Mouse (Mus musculus): Measurements from ENCODE around the gene Far2. TPM values are rescaled to one million over a fixed set of nuclear protein-coding genes. Genes with fewer than 3 reads are reported as not detected.

The Far2 gene
- polyA plus RNA-seq, 1 experiment from 2014 or later = 0.96 TPM

GRCm38 (mm10) chr6:148083864-148084263 is 36.8 kb downstream of the Far2 start:
- 77% methylated on average over 2 of the region's 2 CpGs for WGBS
- no peak overlapping the region for H3K9ac ChIP-seq

GRCm38 (mm10) chr6:148084403-148084802 is 37.3 kb downstream of the Far2 start:
- Histone ChIP-seq H3K4me1 (replicated peaks) (no peaks in the 10 kb centered on the region), H3K36me3 (no peaks in the 10 kb centered on the region), H3K27me3 (no peaks in the 10 kb centered on the region), H3K27ac (no peak overlapping the region), H3K9ac (no peak overlapping the region), H3K4me2 (no peak overlapping the region), H3K4me3 (no peak overlapping the region), H3K9me3 (replicated peaks) (no peaks in the 10 kb centered on the region)
- WGBS = 61% methylated on average over 2 of the region's 2 CpGs
- no peak for ATAC-seq (replicated peaks; ENCODE audit: insufficient number of reproducible peaks, insufficient read depth, low FRiP score, low read depth)

More at GRCm38 (mm10) chr6:148083864-148084263, 36.8 kb downstream of the Far2 start:
- Histone ChIP-seq H3K4me3 (no peak overlapping the region), H3K4me2 (no peak overlapping the region), H3K36me3 (no peaks in the 10 kb centered on the region), H3K4me1 (replicated peaks) (no peaks in the 10 kb centered on the region), H3K9me3 (replicated peaks) (no peaks in the 10 kb centered on the region), H3K27me3 (no peaks in the 10 kb centered on the region), H3K27ac (no peak overlapping the region)
- no peak for ATAC-seq (replicated peaks; ENCODE audit: insufficient number of reproducible peaks, insufficient read depth, low FRiP score, low read depth)

GRCm38 (mm10) chr6:148097039-148097438 is 50.0 kb downstream of the Far2 start:
- H3K4me2 ChIP-seq = no peak overlapping the region

DNA sequence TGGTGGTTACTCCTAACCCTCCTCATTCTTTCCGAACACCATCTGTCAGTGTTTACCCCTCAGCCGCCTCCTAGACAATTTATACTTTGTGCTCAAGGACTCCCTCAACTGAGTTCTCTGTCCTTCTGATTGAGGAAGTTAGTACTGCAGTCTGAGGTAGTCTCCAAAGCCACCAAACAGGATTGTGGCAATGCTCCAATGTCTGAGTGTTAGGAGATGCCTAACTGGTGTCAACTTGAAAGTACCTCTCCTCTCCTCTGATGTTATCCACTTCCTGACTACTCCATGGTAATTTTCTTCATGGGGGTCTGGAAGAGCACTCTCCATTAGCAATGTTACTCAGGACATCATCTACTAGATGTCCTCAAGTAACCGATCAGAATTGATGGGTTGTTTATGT is 54.9 kb downstream of the Far2 start:
- H3K27ac ChIP-seq = no peak overlapping the region
- no peaks in the 10 kb centered on the region for H3K27me3 ChIP-seq
- H3K4me2 ChIP-seq = no peak overlapping the region
- WGBS = 75% methylated on average over 3 of the region's 3 CpGs
- H3K9me3 ChIP-seq (replicated peaks) = no peaks in the 10 kb centered on the region
- H3K9ac ChIP-seq = no peak overlapping the region
- H3K4me1 ChIP-seq (replicated peaks) = no peaks in the 10 kb centered on the region
- H3K36me3 ChIP-seq = no peaks in the 10 kb centered on the region
- ATAC-seq (replicated peaks; ENCODE audit: insufficient number of reproducible peaks, insufficient read depth, low FRiP score, low read depth) = no peak
- no peak overlapping the region for H3K4me3 ChIP-seq

More at GRCm38 (mm10) chr6:148097039-148097438, 50.0 kb downstream of the Far2 start:
- no peaks in the 10 kb centered on the region for H3K27me3 ChIP-seq
- no peaks in the 10 kb centered on the region for H3K9me3 ChIP-seq (replicated peaks)
- H3K9ac ChIP-seq = no peak overlapping the region
- H3K4me3 ChIP-seq = no peak overlapping the region
- WGBS = 55% methylated on average over 3 of the region's 3 CpGs
- no peak overlapping the region for H3K27ac ChIP-seq
- no peaks in the 10 kb centered on the region for H3K4me1 ChIP-seq (replicated peaks)
- H3K36me3 ChIP-seq = no peaks in the 10 kb centered on the region
- ATAC-seq (replicated peaks; ENCODE audit: insufficient number of reproducible peaks, insufficient read depth, low FRiP score, low read depth) = no peak

DNA sequence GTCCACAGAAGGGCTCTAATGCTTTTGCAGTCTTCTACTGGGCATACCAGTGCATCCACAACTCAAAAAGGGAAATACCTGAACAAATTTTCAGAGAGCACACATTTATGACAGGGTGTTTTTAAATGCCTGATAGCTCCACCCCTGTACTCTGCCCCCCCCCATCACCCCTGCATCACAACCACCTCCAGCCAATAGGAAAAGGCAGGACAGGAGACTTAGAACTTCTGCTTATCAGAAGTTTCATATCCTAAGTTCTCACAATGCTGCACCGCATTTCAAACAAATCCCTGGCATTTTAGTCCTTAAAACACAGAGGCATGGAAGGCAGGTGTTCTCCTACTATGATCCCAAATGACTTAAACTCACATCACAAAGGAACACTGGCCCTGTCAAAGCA is 55.4 kb downstream of the Far2 start:
- H3K36me3 ChIP-seq = no peaks in the 10 kb centered on the region
- 89% methylated on average over 1 of the region's 1 CpGs for WGBS
- no peak for ATAC-seq (replicated peaks; ENCODE audit: insufficient number of reproducible peaks, insufficient read depth, low FRiP score, low read depth)
- no peaks in the 10 kb centered on the region for H3K27me3 ChIP-seq
- H3K9ac ChIP-seq = no peak overlapping the region
- H3K4me2 ChIP-seq = no peak overlapping the region
- H3K27ac ChIP-seq = no peak overlapping the region
- no peaks in the 10 kb centered on the region for H3K9me3 ChIP-seq (replicated peaks)
- no peak overlapping the region for H3K4me3 ChIP-seq
- H3K4me1 ChIP-seq (replicated peaks) = no peaks in the 10 kb centered on the region

DNA sequence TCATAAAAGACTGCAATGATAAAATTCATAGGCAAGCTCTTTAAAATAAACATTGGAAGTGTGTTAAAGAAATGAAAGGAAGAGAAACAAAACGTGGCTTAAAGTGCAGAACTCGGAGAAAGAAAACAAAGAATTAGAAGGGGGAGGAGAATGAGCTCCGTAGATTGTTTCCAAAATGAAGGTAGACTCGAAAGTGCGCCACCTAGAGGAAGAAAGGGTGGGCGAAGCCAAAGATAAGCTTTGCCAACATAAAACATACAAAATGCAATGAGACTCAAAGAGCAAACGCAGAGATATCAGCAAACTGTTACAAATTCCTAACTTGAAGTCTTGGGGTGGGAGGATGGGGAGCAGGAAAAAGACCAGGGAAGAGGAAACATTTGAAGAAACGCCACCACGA is 57.2 kb downstream of the Far2 start:
- Histone ChIP-seq H3K4me2 (no peak overlapping the region), H3K4me1 (replicated peaks) (no peaks in the 10 kb centered on the region), H3K4me3 (no peak overlapping the region), H3K27ac (no peak overlapping the region), H3K9ac (no peak overlapping the region), H3K9me3 (replicated peaks) (no peaks in the 10 kb centered on the region), H3K27me3 (no peaks in the 10 kb centered on the region), H3K36me3 (no peaks in the 10 kb centered on the region)
- no peak for ATAC-seq (replicated peaks; ENCODE audit: insufficient number of reproducible peaks, insufficient read depth, low FRiP score, low read depth)
- 34% methylated on average over 9 of the region's 9 CpGs for WGBS

DNA sequence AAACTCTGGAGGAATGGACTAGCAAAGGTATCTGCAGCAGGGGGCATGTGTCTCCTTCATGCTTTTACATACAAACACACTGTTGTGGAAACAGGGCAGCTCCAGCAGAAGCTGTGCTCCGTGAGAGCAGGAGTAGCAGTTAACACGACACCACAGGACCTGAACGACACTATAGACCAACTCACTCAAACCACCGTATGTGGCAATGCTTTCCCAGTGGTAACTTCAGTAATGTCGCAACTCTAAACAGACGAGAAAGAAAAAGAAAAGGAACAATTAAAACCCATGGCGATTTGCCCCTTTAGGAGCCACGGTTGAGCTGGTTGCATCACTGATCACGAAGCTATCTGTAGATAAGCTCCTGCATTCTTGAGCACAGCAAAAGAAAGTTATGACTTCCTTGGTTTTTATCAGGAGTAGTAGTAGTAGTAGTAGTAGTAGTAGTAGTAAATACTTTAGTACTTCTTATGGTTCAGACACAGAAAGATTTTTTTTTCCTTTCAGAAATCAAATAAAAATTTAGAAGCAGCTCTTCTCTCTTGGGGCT is 58.7 kb downstream of the Far2 start:
- no peak for ATAC-seq (replicated peaks; ENCODE audit: insufficient number of reproducible peaks, insufficient read depth, low FRiP score, low read depth)
- no peak overlapping the region for H3K27ac ChIP-seq
- no peaks in the 10 kb centered on the region for H3K4me1 ChIP-seq (replicated peaks)
- H3K4me2 ChIP-seq = no peak overlapping the region
- no peaks in the 10 kb centered on the region for H3K27me3 ChIP-seq
- no peaks in the 10 kb centered on the region for H3K36me3 ChIP-seq
- WGBS = 65% methylated on average over 9 of the region's 9 CpGs
- H3K9ac ChIP-seq = no peak overlapping the region
- no peaks in the 10 kb centered on the region for H3K9me3 ChIP-seq (replicated peaks)
- H3K4me3 ChIP-seq = no peak overlapping the region

- 44% methylated on average over 8 of the region's 8 CpGs for WGBS
- ATAC-seq (replicated peaks; ENCODE audit: insufficient number of reproducible peaks, insufficient read depth, low FRiP score, low read depth) = no peak
These were observed 61.8 kb downstream of the Far2 start for GRCm38 (mm10) chr6:148108741-148109472.

GRCm38 (mm10) chr6:148110996-148111633 is 64.1 kb downstream of the Far2 start:
- no peak overlapping the region for H3K4me3 ChIP-seq
- no peaks in the 10 kb centered on the region for H3K9me3 ChIP-seq (replicated peaks)
- H3K27me3 ChIP-seq = no peaks in the 10 kb centered on the region
- no peaks in the 10 kb centered on the region for H3K4me1 ChIP-seq (replicated peaks)
- H3K4me2 ChIP-seq = no peak overlapping the region
- H3K36me3 ChIP-seq = no peaks in the 10 kb centered on the region
- H3K9ac ChIP-seq = no peak overlapping the region
- no peak overlapping the region for H3K27ac ChIP-seq
- 79% methylated on average over 2 of the region's 2 CpGs for WGBS
- no peak for ATAC-seq (replicated peaks; ENCODE audit: insufficient number of reproducible peaks, insufficient read depth, low FRiP score, low read depth)

More at GRCm38 (mm10) chr6:148108741-148109472, 61.8 kb downstream of the Far2 start:
- H3K9me3 ChIP-seq (replicated peaks) = no peaks in the 10 kb centered on the region
- H3K36me3 ChIP-seq = no peaks in the 10 kb centered on the region
- H3K9ac ChIP-seq = no peak overlapping the region
- H3K4me3 ChIP-seq = no peak overlapping the region
- no peaks in the 10 kb centered on the region for H3K4me1 ChIP-seq (replicated peaks)
- no peak overlapping the region for H3K27ac ChIP-seq
- no peaks in the 10 kb centered on the region for H3K27me3 ChIP-seq
- no peak overlapping the region for H3K4me2 ChIP-seq

DNA sequence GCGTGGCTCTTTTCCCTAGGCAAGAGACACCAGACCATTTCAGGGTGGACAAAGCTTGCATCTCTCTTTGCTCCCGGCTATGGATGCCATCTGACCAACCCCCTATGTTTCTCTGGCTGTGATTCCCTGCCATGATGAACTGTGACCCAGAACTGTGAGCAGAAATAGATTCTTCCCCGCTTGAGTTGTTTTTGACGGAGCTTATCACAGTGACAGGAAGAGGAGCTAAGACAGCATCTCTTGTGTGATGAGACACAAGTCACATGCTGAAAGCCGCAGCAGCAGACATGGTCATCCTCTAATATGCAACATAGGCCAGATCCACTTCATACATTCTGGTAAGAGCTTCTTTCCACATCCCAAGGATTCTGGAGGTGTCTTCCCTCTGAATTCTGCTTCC is 69.3 kb downstream of the Far2 start:
- no peaks in the 10 kb centered on the region for H3K9me3 ChIP-seq (replicated peaks)
- no peak overlapping the region for H3K9ac ChIP-seq
- H3K36me3 ChIP-seq = no peaks in the 10 kb centered on the region
- no peak overlapping the region for H3K4me2 ChIP-seq
- ATAC-seq (replicated peaks; ENCODE audit: insufficient number of reproducible peaks, insufficient read depth, low FRiP score, low read depth) = no peak
- no peak overlapping the region for H3K27ac ChIP-seq
- no peaks in the 10 kb centered on the region for H3K27me3 ChIP-seq
- 51% methylated on average over 5 of the region's 5 CpGs for WGBS
- H3K4me3 ChIP-seq = no peak overlapping the region
- no peaks in the 10 kb centered on the region for H3K4me1 ChIP-seq (replicated peaks)

DNA sequence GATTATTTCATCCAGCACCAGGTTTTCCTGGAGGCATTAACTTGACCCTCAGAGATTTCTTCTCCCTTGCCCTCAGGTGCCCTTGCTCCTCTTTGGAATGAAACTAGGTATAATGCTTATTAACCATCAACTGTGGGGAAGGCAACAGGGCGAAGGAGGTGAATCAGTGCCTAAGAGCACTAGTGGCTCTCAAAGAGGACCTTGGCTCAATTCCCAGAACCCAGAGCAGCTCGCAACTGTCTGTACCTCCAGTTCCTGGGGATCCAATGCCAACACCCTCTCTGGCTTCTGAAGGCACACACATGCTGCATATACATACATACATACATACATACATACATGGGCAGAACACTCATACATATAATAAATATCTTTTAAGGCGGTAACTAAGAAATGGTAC is 69.8 kb downstream of the Far2 start:
- ATAC-seq (replicated peaks; ENCODE audit: insufficient number of reproducible peaks, insufficient read depth, low FRiP score, low read depth) = no peak
- WGBS = 66% methylated on average over 3 of the region's 3 CpGs

More for the DNA sequence above, 69.8 kb downstream of the Far2 start:
- no peaks in the 10 kb centered on the region for H3K4me1 ChIP-seq (replicated peaks)
- no peak overlapping the region for H3K27ac ChIP-seq
- no peaks in the 10 kb centered on the region for H3K27me3 ChIP-seq
- H3K36me3 ChIP-seq = no peaks in the 10 kb centered on the region
- H3K4me2 ChIP-seq = no peak overlapping the region
- H3K9ac ChIP-seq = no peak overlapping the region
- no peaks in the 10 kb centered on the region for H3K9me3 ChIP-seq (replicated peaks)
- H3K4me3 ChIP-seq = no peak overlapping the region

Measured in heart, embryonic 15.5 days (tissue).